In the genomic region with DNA sequence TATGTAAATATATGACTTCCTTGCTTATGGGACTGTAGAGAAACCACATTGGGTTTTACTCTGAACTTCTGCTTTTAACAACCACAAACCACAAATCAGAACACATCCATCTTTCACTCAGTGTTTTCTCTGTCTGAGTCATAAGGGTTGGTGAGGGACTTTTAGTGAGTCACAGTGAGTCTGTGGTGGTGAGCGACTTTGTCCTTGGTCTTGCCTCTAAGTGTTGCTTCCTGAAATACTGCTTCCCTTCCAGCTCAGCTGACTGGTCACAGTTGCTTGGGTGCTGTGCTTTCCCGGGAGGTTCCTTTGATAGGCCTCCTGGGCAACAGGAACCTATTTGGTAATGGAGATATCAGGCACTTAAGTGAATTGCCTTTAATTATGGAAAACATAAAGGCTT, we compare ENCODE assay signal across 10 mouse cellular contexts. TPM values are rescaled to one million over a fixed set of nuclear protein-coding genes. Genes with fewer than 3 reads are reported as not detected.
DNase-seq lines count a peak whose midpoint lies in the region; ATAC-seq and TF ChIP-seq lines count a peak whose summit lies in the region.
"Had no signal": no experiment of that assay in that cellular context is flagged by ENCODE, and none has a peak within 500 bp of the region (broad histone marks: within the 10 kb centered on the region; RNA-seq: fewer than 3 reads in every experiment).

No protein-coding gene starts in this region.

- H3K9ac ChIP-seq in kidney, postnatal 0 days (ENCODE audit: low read depth, low read length): no peak overlapping the region
- no peak overlapping the region for H3K9ac ChIP-seq in forebrain, embryonic 13.5 days
- H3K9ac ChIP-seq in midbrain, embryonic 14.5 days (replicated peaks; ENCODE audit: low read length): no peak overlapping the region
- no peak overlapping the region for H3K9ac ChIP-seq in hindbrain, embryonic 12.5 days

- no peak; the same call in 1 of the 2 replicates for ATAC-seq in kidney, postnatal 0 days (replicated peaks; ENCODE audit: low FRiP score, low read depth)
- ATAC-seq in forebrain, embryonic 13.5 days: no peak
- no peak for ATAC-seq in midbrain, embryonic 14.5 days (ENCODE audit: low FRiP score, low TSS enrichment)
- no peak for ATAC-seq in hindbrain, embryonic 12.5 days (ENCODE audit: low FRiP score)
- ATAC-seq: forebrain, embryonic 16.5 days had no signal

- no peaks in the 10 kb centered on the region for H3K4me1 ChIP-seq in kidney, postnatal 0 days (replicated peaks; ENCODE audit: insufficient read depth, low read length)
- H3K4me1 ChIP-seq in forebrain, embryonic 13.5 days: no peaks in the 10 kb centered on the region
- no peaks in the 10 kb centered on the region for H3K4me1 ChIP-seq in midbrain, embryonic 14.5 days (ENCODE audit: control insufficient read depth, insufficient read depth, low read length)
- H3K4me1 ChIP-seq in hindbrain, embryonic 12.5 days: no peaks in the 10 kb centered on the region

- no peaks in the 10 kb centered on the region for H3K9me3 ChIP-seq in kidney, postnatal 0 days (replicated peaks; ENCODE audit: low read length)
- 0 out of 2 replicates have a peak, but pooled peaks cover 3% of the 10 kb centered on the region for H3K9me3 ChIP-seq in forebrain, embryonic 13.5 days (replicated peaks)
- H3K9me3 ChIP-seq in midbrain, embryonic 14.5 days (ENCODE audit: control insufficient read depth, low read length): peaks cover 3% of the 10 kb centered on the region; the same call in 1 of the 2 replicates
- peaks cover 4% of the 10 kb centered on the region; the same call in 1 of the 2 replicates for H3K9me3 ChIP-seq in hindbrain, embryonic 12.5 days (replicated peaks)

- H3K27me3 ChIP-seq in kidney, postnatal 0 days (ENCODE audit: insufficient read depth, low read length): no peaks in the 10 kb centered on the region
- no peaks in the 10 kb centered on the region for H3K27me3 ChIP-seq in forebrain, embryonic 13.5 days
- no peaks in the 10 kb centered on the region for H3K27me3 ChIP-seq in midbrain, embryonic 14.5 days (ENCODE audit: control insufficient read depth, insufficient read depth, low read length)
- no peaks in the 10 kb centered on the region for H3K27me3 ChIP-seq in hindbrain, embryonic 12.5 days

- DNase-seq in kidney, postnatal 0 days (ENCODE audit: low spot score): peak; percentile 27
- no peak for DNase-seq in kidney, postnatal 25 days
- DNase-seq in CD4-positive helper T cell, adult 2 months (ENCODE audit: low read depth, low spot score): peak; percentile 85
- peak; percentile 82 for DNase-seq in adrenal gland, adult 2 months
- peak; percentile 64 to 76 for DNase-seq in monocyte, adult 2 months (ENCODE audit: low read depth in 1 of 2, low spot score in 2 of 2)
- no peak for DNase-seq in midbrain, embryonic 14.5 days

- no peak for TF ChIP-seq CTCF in kidney, postnatal 0 days (IDR thresholded peaks at IDR 0.05; ENCODE audit: low read depth)

- H3K27ac ChIP-seq in kidney, postnatal 0 days: no peak overlapping the region
- no peak overlapping the region for H3K27ac ChIP-seq in forebrain, embryonic 13.5 days
- no peak overlapping the region for H3K27ac ChIP-seq in midbrain, embryonic 14.5 days (replicated peaks; ENCODE audit: low read depth, low read length)
- H3K27ac ChIP-seq in hindbrain, embryonic 12.5 days: no peak overlapping the region

- no peak overlapping the region for H3K4me3 ChIP-seq in kidney, postnatal 0 days (replicated peaks; ENCODE audit: low read depth, low read length)
- no peak overlapping the region for H3K4me3 ChIP-seq in forebrain, embryonic 13.5 days
- no peak overlapping the region for H3K4me3 ChIP-seq in midbrain, embryonic 14.5 days (replicated peaks; ENCODE audit: low read depth, low read length)
- no peak overlapping the region for H3K4me3 ChIP-seq in hindbrain, embryonic 12.5 days
- H3K4me3 ChIP-seq: megakaryocyte, embryonic 14.5 days had no signal

- no peaks in the 10 kb centered on the region for H3K36me3 ChIP-seq in kidney, postnatal 0 days (ENCODE audit: insufficient read depth, low read length)
- H3K36me3 ChIP-seq in forebrain, embryonic 13.5 days (ENCODE audit: poor library complexity, severe bottlenecking): no peaks in the 10 kb centered on the region
- no peaks in the 10 kb centered on the region for H3K36me3 ChIP-seq in midbrain, embryonic 14.5 days (ENCODE audit: control insufficient read depth, insufficient read depth, low read length)
- H3K36me3 ChIP-seq in hindbrain, embryonic 12.5 days: no peaks in the 10 kb centered on the region

- H3K4me2 ChIP-seq in kidney, postnatal 0 days (ENCODE audit: low read length): no peak overlapping the region
- H3K4me2 ChIP-seq in forebrain, embryonic 13.5 days: no peak overlapping the region
- H3K4me2 ChIP-seq in midbrain, embryonic 14.5 days (ENCODE audit: low read length): no peak overlapping the region
- no peak overlapping the region for H3K4me2 ChIP-seq in hindbrain, embryonic 12.5 days (replicated peaks)

- WGBS in kidney, postnatal 0 days: 17% methylated on average over 2 of the region's 2 CpGs
- 74% methylated on average over 2 of the region's 2 CpGs for WGBS in forebrain, embryonic 13.5 days
- WGBS in midbrain, embryonic 14.5 days: 69% methylated on average over 2 of the region's 2 CpGs
- 75% methylated on average over 2 of the region's 2 CpGs for WGBS in hindbrain, embryonic 12.5 days

RNA-seq across cellular contexts. Expression of a gene that starts 17.3 kb away (rescaled TPM):
- polyA plus RNA-seq in kidney, postnatal 0 days (2015; fragmentation: Nextera tagmentation; extraction: Ambion mirVana): 71.1 and 71.4 TPM in 2 replicates
- total RNA-seq in adrenal gland, adult 2 months (2021): 10 to 100 TPM; 24.5 to 28.7 TPM
- 1.6 and 2.8 TPM in 2 replicates for polyA plus RNA-seq in adrenal gland, adult 2 months (2012; rRNA removed)
- polyA plus RNA-seq in forebrain, embryonic 13.5 days (2015; fragmentation: Nextera tagmentation; extraction: Ambion mirVana): 118 and 119 TPM in 2 replicates
- 88.3 and 91.3 TPM in 2 replicates for polyA plus RNA-seq in midbrain, embryonic 14.5 days (2014; fragmentation: Nextera tagmentation; extraction: Ambion mirVana)
- 79.5 and 81.6 TPM in 2 replicates for polyA plus RNA-seq in hindbrain, embryonic 12.5 days (2016; fragmentation: Nextera tagmentation; extraction: Ambion mirVana)

RNA-seq across cellular contexts. Expression of a gene that starts 31.9 kb away (rescaled TPM):
- 98.6 and 102 TPM in 2 replicates for polyA plus RNA-seq in kidney, postnatal 0 days (2015; fragmentation: Nextera tagmentation; extraction: Ambion mirVana)
- 10 to 100 TPM; 55.0 to 70.7 TPM for total RNA-seq in adrenal gland, adult 2 months (2021)
- polyA plus RNA-seq in adrenal gland, adult 2 months (2012; rRNA removed): 22.2 and 22.8 TPM in 2 replicates
- 177 and 187 TPM in 2 replicates for polyA plus RNA-seq in forebrain, embryonic 13.5 days (2015; fragmentation: Nextera tagmentation; extraction: Ambion mirVana)
- polyA plus RNA-seq in midbrain, embryonic 14.5 days (2014; fragmentation: Nextera tagmentation; extraction: Ambion mirVana): 189 and 220 TPM in 2 replicates
- 144 and 154 TPM in 2 replicates for polyA plus RNA-seq in hindbrain, embryonic 12.5 days (2016; fragmentation: Nextera tagmentation; extraction: Ambion mirVana)

Comparison
In these comparisons a context has a peak if more than half of its experiments do, and no peak if none do; other contexts are left out.
1. DNase-seq: peak in kidney, postnatal 0 days (single experiment), CD4-positive helper T cell, adult 2 months (single experiment), adrenal gland, adult 2 months (single experiment) and monocyte, adult 2 months (2 of 2); none in kidney, postnatal 25 days (0 of 2) and midbrain, embryonic 14.5 days (single experiment).
2. RNA of a gene that starts 17.3 kb away (polyA plus RNA-seq): 118 to 119 TPM in forebrain, embryonic 13.5 days, 88.3 to 91.3 TPM in midbrain, embryonic 14.5 days, 79.5 to 81.6 TPM in hindbrain, embryonic 12.5 days and 71.1 to 71.4 TPM in kidney, postnatal 0 days; 1.6 to 2.8 TPM in adrenal gland, adult 2 months; every median in the first group is over 10 times any median in the second.